Mouse (Mus musculus) heart, adult 2 months (tissue): ENCODE measurements around the gene Cdk5rap1.

Source experiments
- CTCF ChIP-seq: fragments of 200-600 bp; IDR thresholded peaks from 2 replicates; pipeline ENCODE4 v1.8.1; 2022; ENCODE audit warnings: antibody characterized with exemption, mild to moderate bottlenecking, moderate library complexity
- POLR2A ChIP-seq: fragments of 200-500 bp; IDR thresholded peaks from 2 replicates; pipeline ENCODE4 v1.6.1; 2011; ENCODE audit warnings: mild to moderate bottlenecking, low read depth, low read length, control low read depth; ENCODE audit not compliant: insufficient read depth

DNA sequence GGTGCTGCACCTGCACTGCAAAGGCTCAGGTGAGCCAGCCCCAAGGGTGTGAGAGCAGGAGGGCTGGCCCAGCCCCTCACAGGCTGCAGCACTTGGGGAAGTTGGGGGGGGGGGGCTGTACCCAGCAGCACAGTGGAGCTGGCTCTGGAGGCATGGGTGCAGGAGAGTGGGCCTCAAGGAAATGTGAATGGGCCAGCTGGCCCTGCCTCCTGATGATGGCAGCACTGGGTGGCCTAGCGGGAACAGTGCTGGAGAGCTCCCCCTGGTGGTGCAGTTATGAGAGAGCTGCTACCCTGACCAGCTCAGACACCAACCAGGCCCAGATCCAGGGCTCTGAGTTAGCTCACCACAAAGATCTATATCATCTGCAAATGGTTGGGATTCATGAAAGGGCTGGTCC lies 72.3 kb downstream of the Cdk5rap1 start:
- TF ChIP-seq CTCF (peak; percentile 73), POLR2A (no peak)
